Mouse (Mus musculus) kidney, adult 2 months (tissue): ENCODE results near the gene Casp4. TPM values are rescaled to one million over a fixed set of nuclear protein-coding genes. Genes with fewer than 3 reads are reported as not detected.

Source experiments
- DNase-seq: peaks from one replicate; pipeline ENCODE4 v3.0.0; 2021
- H3K27ac ChIP-seq: fragments of 200-500 bp; 2 replicates; pipeline ENCODE4 v1.5.1; 2012; ENCODE audit warnings: low read depth, low read length, control low read depth, inconsistent platforms; ENCODE audit not compliant: insufficient read depth
- H3K27me3 ChIP-seq: fragments of 200-500 bp; replicated peaks from 2 replicates; pipeline ENCODE4 v1.6.1; 2012; ENCODE audit warnings: mild to moderate bottlenecking, moderate library complexity, low read length, inconsistent platforms; ENCODE audit not compliant: control insufficient read depth, insufficient read depth
- H3K36me3 ChIP-seq: fragments of 200-500 bp; 2 replicates; pipeline ENCODE4 v1.6.1; 2012; ENCODE audit warnings: mild to moderate bottlenecking, moderate library complexity, low read length, inconsistent platforms; ENCODE audit not compliant: control insufficient read depth, insufficient read depth
- H3K4me1 ChIP-seq: fragments of 200-500 bp; 2 replicates; pipeline ENCODE4 v1.6.1; 2011; ENCODE audit warnings: low read length; ENCODE audit not compliant: control insufficient read depth, insufficient read depth
- H3K4me3 ChIP-seq: fragments of 200-500 bp; 2 replicates; pipeline ENCODE4 v1.5.1; 2011; ENCODE audit warnings: mild to moderate bottlenecking, low read depth, low read length, control low read depth; ENCODE audit not compliant: insufficient read depth
- CTCF ChIP-seq: fragments of 200-500 bp; conservative IDR thresholded peaks from 2 replicates; pipeline ENCODE4 v1.5.1; 2011; ENCODE audit warnings: low read depth, mild to moderate bottlenecking, control low read depth, low read length, moderate library complexity, mixed read lengths; ENCODE audit not compliant: insufficient read depth, insufficient read length
- POLR2A ChIP-seq: fragments of 200-500 bp; IDR thresholded peaks from one replicate; pipeline ENCODE4 v1.6.1; 2011; ENCODE audit warnings: low read depth, low read length, control low read depth
- WGBS: fragments of 180-500 bp; shearing (Covaris S2); methylation state at CpG from one replicate; pipeline ENCODE4 v1.1.7; 2018; 5-methylcytosine and 5-hydroxymethylcytosine counted together
- polyA plus RNA-seq: library from polyadenylated mRNA; depleted of rRNA; stranded (reverse); fragments of >200 nt; gene quantifications from 2 replicates; pipeline ENCODE4 v1.2.3, GENCODE M21; 2012

Casp4 gene
- polyA plus RNA-seq, 1 experiment = 2.0 TPM

DNA sequence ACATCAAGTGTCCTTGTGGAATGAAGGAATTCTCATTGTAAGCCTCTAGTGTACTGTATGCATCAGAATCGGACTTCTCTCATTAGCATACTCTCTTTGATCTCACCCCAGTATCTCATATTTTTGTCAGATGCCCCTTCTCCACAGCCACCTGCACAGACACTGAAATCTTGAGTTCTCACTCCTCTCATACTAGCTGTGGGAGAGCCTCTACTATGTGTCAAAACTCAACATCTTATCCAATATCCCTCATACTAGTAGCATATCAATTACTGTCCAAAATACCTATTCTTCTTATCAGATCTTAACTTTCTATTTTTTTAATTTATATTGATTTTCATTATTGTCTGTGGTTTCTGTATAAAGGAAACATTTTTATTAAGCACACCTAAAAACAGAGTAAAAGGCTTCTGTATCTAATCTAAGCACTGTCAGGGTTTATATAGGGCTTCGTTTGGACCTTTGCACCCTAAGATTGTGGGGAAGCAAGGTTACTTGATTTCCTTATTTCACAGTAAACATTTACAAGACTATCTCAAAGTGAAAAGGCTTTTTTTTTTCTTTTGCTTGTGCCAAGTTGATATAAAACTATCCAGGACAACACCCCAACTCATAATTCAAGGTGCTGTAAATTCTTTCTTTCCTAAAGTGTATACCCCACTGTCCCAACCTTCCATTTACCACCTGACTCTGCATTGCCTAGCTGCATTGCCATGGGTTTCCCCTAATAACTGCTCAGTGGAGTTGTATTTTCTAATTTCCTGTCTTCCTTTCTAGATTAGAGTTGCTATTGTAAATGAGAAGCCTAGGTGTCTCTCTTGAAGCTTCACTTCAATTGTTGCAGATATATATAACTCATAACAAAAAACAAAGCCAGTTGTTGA lies 12.0 kb upstream of the Casp4 start:
- WGBS = 74% methylated on average over 2 of the region's 2 CpGs
- H3K36me3 ChIP-seq = no peaks in the 10 kb centered on the region
- H3K4me1 ChIP-seq = no peaks in the 10 kb centered on the region
- no peak overlapping the region for H3K27ac ChIP-seq
- no peaks in the 10 kb centered on the region for H3K27me3 ChIP-seq
- no peak overlapping the region for H3K4me3 ChIP-seq
- TF ChIP-seq POLR2A = no peak
- no peak for TF ChIP-seq CTCF
- DNase-seq = no peak

DNA sequence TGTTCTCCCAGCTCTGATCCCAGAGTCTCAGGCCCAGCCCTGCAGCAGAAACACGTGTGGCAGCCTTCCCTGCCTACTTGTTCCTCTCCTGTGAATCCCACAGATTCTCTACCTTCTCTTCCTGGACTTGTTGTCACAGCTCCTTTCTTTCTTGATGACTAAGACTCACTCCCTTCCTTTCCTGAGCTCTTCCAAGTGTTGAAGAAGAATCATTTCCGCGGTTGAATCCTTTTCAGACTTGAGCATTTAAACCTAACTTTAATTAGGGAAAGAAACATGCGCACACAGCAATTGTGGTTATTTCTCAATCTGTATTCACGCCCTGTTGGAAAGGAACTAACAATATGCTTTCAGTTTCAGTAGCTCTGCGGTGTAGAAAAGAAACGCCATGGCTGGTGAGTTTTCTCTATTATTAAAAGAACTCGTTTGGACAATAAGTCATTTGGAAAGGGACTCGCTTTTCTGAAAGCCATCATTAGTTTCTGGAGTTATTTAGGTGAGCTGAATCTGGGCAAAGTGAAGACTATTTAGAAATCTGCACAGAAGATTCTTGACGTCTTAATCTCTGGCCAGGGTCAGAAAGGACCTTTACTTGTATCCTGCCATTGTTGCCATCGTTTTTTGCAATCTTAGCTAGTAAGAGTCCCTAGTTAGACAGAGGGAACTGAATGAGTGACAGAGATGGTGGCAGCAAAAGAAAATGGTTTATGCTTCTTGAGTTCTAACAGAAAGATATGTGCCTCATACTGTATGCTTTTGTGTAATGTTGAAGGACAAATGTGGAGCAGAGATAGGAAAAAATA lies 10.1 kb upstream of the Casp4 start, which contains the start of gene Casp1:
TSS of gene Casp1 (plus strand) at position 189 of the 803 bp plus-strand sequence.
- Histone ChIP-seq H3K4me1 (no peaks in the 10 kb centered on the region), H3K36me3 (no peaks in the 10 kb centered on the region), H3K27me3 (no peaks in the 10 kb centered on the region), H3K4me3 (no peak within 1 kb of the TSS), H3K27ac (no peak within 1 kb of the TSS)
- peak; percentile 10 for DNase-seq
- TF ChIP-seq CTCF (no peak), POLR2A (no peak)
- WGBS = 64% methylated on average over 11 of the region's 11 CpGs

DNA sequence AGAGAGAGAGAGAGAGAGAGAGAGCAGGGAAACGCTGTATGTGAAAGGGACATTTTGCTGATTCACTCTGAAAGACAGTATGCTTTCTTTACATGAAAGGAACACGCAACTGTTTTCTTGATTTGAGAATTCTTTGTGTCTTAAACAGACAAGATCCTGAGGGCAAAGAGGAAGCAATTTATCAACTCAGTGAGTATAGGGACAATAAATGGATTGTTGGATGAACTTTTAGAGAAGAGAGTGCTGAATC lies 9.6 kb upstream of the Casp4 start:
- Histone ChIP-seq H3K4me3 (no peak overlapping the region), H3K27ac (no peak overlapping the region), H3K27me3 (no peaks in the 10 kb centered on the region), H3K4me1 (no peaks in the 10 kb centered on the region), H3K36me3 (no peaks in the 10 kb centered on the region)
- TF ChIP-seq CTCF (no peak), POLR2A (no peak)
- no peak for DNase-seq
- 66% methylated on average over 2 of the region's 2 CpGs for WGBS

DNA sequence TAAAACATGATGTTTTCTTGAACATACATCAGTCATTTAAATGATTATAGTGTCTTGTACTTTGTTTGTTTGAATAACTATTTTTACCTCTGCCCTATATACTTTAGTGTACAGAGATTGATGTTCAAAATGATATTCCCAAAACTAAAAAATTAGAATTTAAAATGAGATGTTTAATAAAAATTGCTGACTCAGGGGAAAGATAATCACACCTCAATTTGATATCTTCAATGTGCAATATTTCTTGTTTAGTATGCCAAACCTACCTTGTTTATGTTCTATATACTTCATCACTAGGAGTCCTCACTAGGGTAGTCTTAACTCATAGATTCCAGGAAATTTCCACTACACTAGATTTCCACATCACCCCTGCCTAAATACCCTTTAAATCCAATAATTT lies 1.5 kb downstream of the Casp4 start:
- Histone ChIP-seq H3K27me3 (no peaks in the 10 kb centered on the region), H3K4me3 (no peak overlapping the region), H3K27ac (no peak overlapping the region), H3K36me3 (no peaks in the 10 kb centered on the region), H3K4me1 (no peaks in the 10 kb centered on the region)
- DNase-seq = no peak
- TF ChIP-seq CTCF (no peak), POLR2A (no peak)

DNA sequence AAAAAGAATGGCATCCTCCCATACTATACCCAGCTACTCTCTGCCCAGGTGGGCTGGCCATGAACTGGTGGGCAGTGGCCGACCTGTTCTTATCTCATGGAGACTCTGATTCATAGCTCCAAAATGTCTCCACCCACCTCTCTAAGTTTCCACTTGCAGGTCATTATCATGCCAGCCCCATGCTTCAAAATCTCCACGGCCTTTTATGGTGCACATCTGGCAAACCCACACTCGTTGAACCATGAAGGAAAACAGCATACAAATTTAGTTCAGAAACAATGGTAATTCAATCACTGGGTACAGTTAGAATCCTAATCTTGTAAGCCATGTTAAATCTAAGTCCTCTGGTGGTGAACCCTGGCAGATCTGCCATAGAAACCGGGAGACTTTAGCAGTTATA lies 2.8 kb downstream of the Casp4 start:
- WGBS = 54% methylated on average over 4 of the region's 4 CpGs
- no peak for TF ChIP-seq CTCF
- TF ChIP-seq POLR2A = no peak
- DNase-seq = peak; percentile 5
- H3K27me3 ChIP-seq = no peaks in the 10 kb centered on the region
- H3K4me3 ChIP-seq = no peak overlapping the region
- H3K36me3 ChIP-seq = no peaks in the 10 kb centered on the region
- H3K27ac ChIP-seq = no peak overlapping the region
- H3K4me1 ChIP-seq = no peaks in the 10 kb centered on the region

DNA sequence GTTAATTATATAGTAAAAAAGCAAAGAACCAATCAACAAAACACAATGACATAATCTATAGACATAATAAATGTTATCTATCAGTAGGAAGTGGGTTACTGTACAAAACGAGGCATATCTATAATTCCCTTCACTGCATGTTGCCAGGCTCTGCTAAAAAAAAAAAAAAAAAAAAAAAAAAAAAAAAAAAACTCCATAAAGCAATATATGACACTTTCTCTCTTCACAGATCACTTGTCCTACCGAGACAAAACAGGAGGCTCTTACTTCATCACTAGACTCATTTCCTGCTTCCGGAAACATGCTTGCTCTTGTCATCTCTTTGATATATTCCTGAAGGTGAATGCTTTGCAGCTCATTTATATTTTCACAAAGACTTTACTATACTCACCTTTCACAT lies 19.6 kb downstream of the Casp4 start:
- no peak for TF ChIP-seq POLR2A
- TF ChIP-seq CTCF = no peak
- H3K27ac ChIP-seq = no peak overlapping the region
- no peaks in the 10 kb centered on the region for H3K36me3 ChIP-seq
- no peaks in the 10 kb centered on the region for H3K27me3 ChIP-seq
- no peak for DNase-seq
- no peaks in the 10 kb centered on the region for H3K4me1 ChIP-seq
- H3K4me3 ChIP-seq = no peak overlapping the region
- WGBS = 69% methylated on average over 3 of the region's 3 CpGs

DNA sequence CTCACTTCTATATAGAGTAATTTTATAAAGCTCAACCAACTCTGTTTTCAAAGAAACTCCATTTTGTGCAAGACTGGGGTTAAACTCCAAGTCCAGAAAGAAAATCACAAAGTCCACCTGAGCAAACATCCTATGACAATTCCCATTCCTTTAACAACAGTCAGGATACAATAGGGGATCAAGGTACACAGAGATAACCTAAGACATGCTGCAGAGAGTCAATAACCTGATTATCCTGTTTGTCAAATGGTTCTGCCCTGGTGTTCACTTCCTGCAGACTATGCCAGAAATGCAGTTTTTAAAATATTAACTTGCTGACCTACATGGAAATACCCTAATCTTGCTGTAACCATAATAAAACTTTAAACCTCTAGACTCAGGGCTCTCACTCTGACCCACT lies 23.8 kb downstream of the Casp4 start:
- no peaks in the 10 kb centered on the region for H3K4me1 ChIP-seq
- TF ChIP-seq CTCF = no peak
- no peak for TF ChIP-seq POLR2A
- H3K27me3 ChIP-seq = no peaks in the 10 kb centered on the region
- H3K4me3 ChIP-seq = no peak overlapping the region
- no peak for DNase-seq
- H3K36me3 ChIP-seq = no peaks in the 10 kb centered on the region
- no peak overlapping the region for H3K27ac ChIP-seq
